Mouse (Mus musculus): ENCODE results near the gene Dtl. TPM values are rescaled to one million over a fixed set of nuclear protein-coding genes. Genes with fewer than 3 reads are reported as not detected.

Dtl gene
- total and polyA plus RNA-seq, 2 experiments, result 0.07 to 0.28 TPM

DNA sequence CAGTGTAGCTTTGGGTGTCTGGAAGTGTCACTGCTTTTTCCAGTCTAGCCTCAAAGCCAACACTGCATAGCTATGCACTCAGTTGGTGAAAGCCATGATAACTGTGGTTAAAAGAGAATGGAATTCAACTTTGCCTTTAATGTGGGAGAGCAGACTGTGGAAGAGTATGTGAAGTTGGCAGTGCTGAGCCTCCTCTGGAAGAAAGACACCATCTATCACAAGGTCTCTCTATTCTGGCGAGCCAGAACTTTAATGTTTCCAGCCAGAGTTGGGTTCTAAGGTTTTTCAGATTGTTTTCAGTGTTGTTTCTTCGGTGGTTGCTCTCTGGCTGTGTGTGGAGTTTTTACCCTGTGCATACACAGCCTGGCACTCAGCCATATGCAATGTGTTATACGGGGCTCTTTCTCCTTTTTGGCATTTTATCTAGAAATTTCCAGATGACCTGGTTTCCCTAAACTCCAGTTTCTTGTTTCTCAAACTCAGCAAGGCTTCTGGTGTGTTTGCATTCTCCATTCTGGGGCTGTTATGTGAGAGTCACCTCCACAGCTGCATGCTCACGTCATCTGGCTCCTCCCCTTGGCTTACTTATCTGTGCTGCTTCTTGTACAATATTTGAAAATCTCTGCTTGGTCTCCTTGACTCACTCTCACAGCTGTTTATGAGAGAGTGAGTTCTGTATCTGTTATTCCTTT, 47.3 kb downstream of the Dtl start:
- no peaks in the 10 kb centered on the region for H3K36me3 ChIP-seq (ENCODE audit: control insufficient read depth, insufficient read depth, low read length)
- DNase-seq (ENCODE audit: extremely low read depth, low read depth, low spot score), result peak; percentile 28
- no peak overlapping the region for H3K9ac ChIP-seq (ENCODE audit: low read depth, low read length)
- WGBS, result 59% methylated on average over 4 of the region's 4 CpGs
- H3K4me1 ChIP-seq (ENCODE audit: control insufficient read depth, insufficient read depth, low read length), result no peaks in the 10 kb centered on the region
- no peak overlapping the region for H3K4me3 ChIP-seq (ENCODE audit: insufficient read depth, low read depth, low read length)
- H3K79me2 ChIP-seq (ENCODE audit: control insufficient read depth, insufficient read depth, low read length), result no peaks in the 10 kb centered on the region
- TF ChIP-seq CTCF (IDR thresholded peaks at IDR 0.05; ENCODE audit: low read depth, low read length) (no peak), POLR2A (IDR thresholded peaks at IDR 0.05; ENCODE audit: extremely low read depth, insufficient read depth, low read length) (no peak)
- H3K27me3 ChIP-seq (ENCODE audit: control insufficient read depth, insufficient read depth, low read length), result no peaks in the 10 kb centered on the region
- no peak overlapping the region for H3K27ac ChIP-seq (replicated peaks; ENCODE audit: insufficient read depth, low read depth, low read length)

DNA sequence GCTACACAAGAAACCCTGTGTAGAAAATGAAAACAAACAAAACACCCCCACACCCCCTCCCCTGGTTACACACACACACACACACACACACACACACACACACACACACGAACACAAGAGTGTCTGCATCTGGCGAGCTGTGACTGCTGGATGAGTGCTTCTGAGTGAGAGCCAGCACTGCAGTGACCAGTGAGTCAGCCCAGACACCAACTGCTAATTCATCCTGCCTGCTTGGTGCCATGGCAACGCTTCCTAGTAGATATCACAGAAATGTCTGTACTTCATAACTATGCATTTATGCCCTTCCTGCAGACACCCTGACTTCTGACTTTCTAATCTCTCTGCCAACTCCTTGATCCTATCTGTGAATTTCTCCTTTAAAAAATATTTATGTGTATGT, 48.3 kb downstream of the Dtl start:
- no peak for DNase-seq (ENCODE audit: extremely low read depth, low read depth, low spot score)

DNA sequence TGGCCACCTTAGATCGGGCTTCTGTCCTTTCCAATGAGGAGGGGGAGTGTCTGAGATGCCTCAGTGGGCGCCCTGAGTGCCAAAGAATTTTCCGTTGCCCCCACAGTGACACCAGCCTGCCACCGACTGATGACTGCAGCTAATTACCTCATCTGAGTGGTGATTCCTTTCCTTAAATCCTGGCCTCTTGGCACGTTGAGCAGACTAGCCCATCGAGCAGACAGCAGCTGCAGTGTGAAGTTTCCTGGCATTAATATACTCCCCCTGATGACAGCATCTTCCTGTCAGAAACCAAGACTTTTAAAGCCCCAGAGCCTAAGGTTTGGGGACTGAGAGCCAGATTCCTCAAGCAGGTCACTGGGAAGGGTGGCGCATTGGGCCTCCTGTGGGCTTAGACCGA, 53.9 kb downstream of the Dtl start:
- Histone ChIP-seq H3K27me3 (ENCODE audit: control insufficient read depth, insufficient read depth, low read length) (no peaks in the 10 kb centered on the region), H3K27ac (replicated peaks; ENCODE audit: insufficient read depth, low read depth, low read length) (no peak overlapping the region), H3K79me2 (ENCODE audit: control insufficient read depth, insufficient read depth, low read length) (no peaks in the 10 kb centered on the region), H3K4me1 (ENCODE audit: control insufficient read depth, insufficient read depth, low read length) (no peaks in the 10 kb centered on the region), H3K36me3 (ENCODE audit: control insufficient read depth, insufficient read depth, low read length) (no peaks in the 10 kb centered on the region), H3K9ac (ENCODE audit: low read depth, low read length) (no peak overlapping the region), H3K4me3 (ENCODE audit: insufficient read depth, low read depth, low read length) (no peak overlapping the region)
- DNase-seq (ENCODE audit: extremely low read depth, low read depth, low spot score), result no peak
- WGBS, result 82% methylated on average over 8 of the region's 8 CpGs
- no peak for TF ChIP-seq POLR2A (IDR thresholded peaks at IDR 0.05; ENCODE audit: extremely low read depth, insufficient read depth, low read length)
- TF ChIP-seq CTCF (IDR thresholded peaks at IDR 0.05; ENCODE audit: low read depth, low read length), result no peak

More for the DNA sequence above, 48.3 kb downstream of the Dtl start:
- 81% methylated on average over 3 of the region's 3 CpGs for WGBS
- Histone ChIP-seq H3K4me3 (ENCODE audit: insufficient read depth, low read depth, low read length) (no peak overlapping the region), H3K27me3 (ENCODE audit: control insufficient read depth, insufficient read depth, low read length) (no peaks in the 10 kb centered on the region), H3K9ac (ENCODE audit: low read depth, low read length) (no peak overlapping the region), H3K27ac (replicated peaks; ENCODE audit: insufficient read depth, low read depth, low read length) (no peak overlapping the region), H3K36me3 (ENCODE audit: control insufficient read depth, insufficient read depth, low read length) (no peaks in the 10 kb centered on the region), H3K4me1 (ENCODE audit: control insufficient read depth, insufficient read depth, low read length) (no peaks in the 10 kb centered on the region), H3K79me2 (ENCODE audit: control insufficient read depth, insufficient read depth, low read length) (no peaks in the 10 kb centered on the region)
- TF ChIP-seq POLR2A (IDR thresholded peaks at IDR 0.05; ENCODE audit: extremely low read depth, insufficient read depth, low read length) (no peak), CTCF (IDR thresholded peaks at IDR 0.05; ENCODE audit: low read depth, low read length) (no peak)

- TF ChIP-seq POLR2A (IDR thresholded peaks at IDR 0.05; ENCODE audit: extremely low read depth, insufficient read depth, low read length), result no peak
- no peak for TF ChIP-seq CTCF (IDR thresholded peaks at IDR 0.05; ENCODE audit: low read depth, low read length)
- Histone ChIP-seq H3K27ac (replicated peaks; ENCODE audit: insufficient read depth, low read depth, low read length) (no peak overlapping the region), H3K4me1 (ENCODE audit: control insufficient read depth, insufficient read depth, low read length) (no peaks in the 10 kb centered on the region), H3K79me2 (ENCODE audit: control insufficient read depth, insufficient read depth, low read length) (no peaks in the 10 kb centered on the region), H3K27me3 (ENCODE audit: control insufficient read depth, insufficient read depth, low read length) (no peaks in the 10 kb centered on the region), H3K36me3 (ENCODE audit: control insufficient read depth, insufficient read depth, low read length) (no peaks in the 10 kb centered on the region), H3K4me3 (ENCODE audit: insufficient read depth, low read depth, low read length) (no peak overlapping the region), H3K9ac (ENCODE audit: low read depth, low read length) (no peak overlapping the region)
- 80% methylated on average over 10 of the region's 10 CpGs for WGBS
- DNase-seq (ENCODE audit: extremely low read depth, low read depth, low spot score), result no peak
Observed at GRCm38 (mm10) chr1:191520669-191521068, 54.7 kb downstream of the Dtl start.

DNA sequence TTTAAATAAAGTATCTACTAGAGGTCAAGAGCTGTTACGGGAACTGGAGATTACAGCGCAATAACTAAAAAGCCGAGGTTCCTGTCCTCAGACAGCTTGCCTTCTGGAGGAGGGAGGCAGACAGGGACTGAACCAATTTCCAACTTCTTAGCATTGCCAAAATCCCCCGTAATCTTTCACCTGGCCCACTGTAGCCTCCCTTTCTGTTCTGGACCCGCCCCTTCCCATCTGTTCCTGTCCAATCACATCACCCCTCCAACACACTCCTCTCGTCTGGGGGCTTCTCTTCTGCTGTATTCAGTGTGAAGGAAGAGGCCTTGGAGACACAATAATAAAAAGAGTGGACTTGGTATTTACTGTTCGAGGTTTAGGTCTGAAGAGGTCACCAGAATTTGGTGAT, 55.1 kb downstream of the Dtl start:
- Histone ChIP-seq H3K4me3 (ENCODE audit: insufficient read depth, low read depth, low read length) (no peak overlapping the region), H3K36me3 (ENCODE audit: control insufficient read depth, insufficient read depth, low read length) (no peaks in the 10 kb centered on the region), H3K79me2 (ENCODE audit: control insufficient read depth, insufficient read depth, low read length) (no peaks in the 10 kb centered on the region), H3K9ac (ENCODE audit: low read depth, low read length) (no peak overlapping the region), H3K27ac (replicated peaks; ENCODE audit: insufficient read depth, low read depth, low read length) (no peak overlapping the region), H3K4me1 (ENCODE audit: control insufficient read depth, insufficient read depth, low read length) (no peaks in the 10 kb centered on the region), H3K27me3 (ENCODE audit: control insufficient read depth, insufficient read depth, low read length) (no peaks in the 10 kb centered on the region)
- 86% methylated on average over 7 of the region's 7 CpGs for WGBS
- no peak for DNase-seq (ENCODE audit: extremely low read depth, low read depth, low spot score)
- TF ChIP-seq CTCF (IDR thresholded peaks at IDR 0.05; ENCODE audit: low read depth, low read length), result no peak
- TF ChIP-seq POLR2A (IDR thresholded peaks at IDR 0.05; ENCODE audit: extremely low read depth, insufficient read depth, low read length), result no peak

DNA sequence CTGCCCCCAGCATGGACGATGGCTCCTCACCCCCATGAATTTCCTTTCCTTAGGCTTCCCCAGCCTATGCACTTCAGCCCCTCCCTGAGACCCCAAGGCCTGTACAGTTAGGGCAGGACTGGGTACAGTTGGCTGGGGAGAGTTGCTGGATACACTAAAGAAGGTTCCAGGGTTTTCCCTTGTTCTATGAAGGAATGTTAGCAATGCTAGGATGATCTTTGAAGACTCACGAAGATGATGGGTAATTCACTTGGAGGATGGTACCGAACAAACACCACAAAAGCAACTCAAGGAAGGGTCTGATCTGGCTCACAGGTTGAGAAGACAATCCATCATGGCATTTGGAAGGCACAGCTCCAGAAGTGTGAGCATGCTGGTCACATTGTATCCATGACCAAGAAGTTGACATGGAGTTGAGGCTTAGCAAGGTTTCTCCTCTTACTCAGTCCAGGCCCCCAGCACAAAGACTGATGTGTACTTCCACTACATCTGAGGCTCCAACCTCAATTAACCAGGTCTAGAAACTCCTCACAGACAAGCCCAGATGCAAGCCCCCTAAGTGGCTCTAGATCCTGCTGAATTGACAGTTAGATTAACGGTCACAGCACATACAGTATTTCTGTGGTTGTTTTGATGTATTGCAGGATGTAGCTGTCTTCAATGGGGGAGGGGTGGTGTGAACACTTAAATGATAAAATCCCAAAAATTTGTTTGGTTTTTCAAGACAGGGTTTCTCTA, 55.8 kb downstream of the Dtl start:
- Histone ChIP-seq H3K4me1 (ENCODE audit: control insufficient read depth, insufficient read depth, low read length) (no peaks in the 10 kb centered on the region), H3K36me3 (ENCODE audit: control insufficient read depth, insufficient read depth, low read length) (no peaks in the 10 kb centered on the region), H3K27me3 (ENCODE audit: control insufficient read depth, insufficient read depth, low read length) (no peaks in the 10 kb centered on the region), H3K27ac (replicated peaks; ENCODE audit: insufficient read depth, low read depth, low read length) (no peak overlapping the region), H3K4me3 (ENCODE audit: insufficient read depth, low read depth, low read length) (no peak overlapping the region), H3K9ac (ENCODE audit: low read depth, low read length) (no peak overlapping the region), H3K79me2 (ENCODE audit: control insufficient read depth, insufficient read depth, low read length) (no peaks in the 10 kb centered on the region)
- no peak for DNase-seq (ENCODE audit: extremely low read depth, low read depth, low spot score)
- TF ChIP-seq CTCF (IDR thresholded peaks at IDR 0.05; ENCODE audit: low read depth, low read length) (no peak), POLR2A (IDR thresholded peaks at IDR 0.05; ENCODE audit: extremely low read depth, insufficient read depth, low read length) (no peak)
- WGBS, result 90% methylated on average over 4 of the region's 4 CpGs

Data from liver, adult 2 months (tissue).